Mouse (Mus musculus): Measurements from ENCODE around the gene Stub1. TPM values are rescaled to one million over a fixed set of nuclear protein-coding genes. Genes with fewer than 3 reads are reported as not detected.

Gene Stub1
- polyA plus RNA-seq, 1 experiment from 2014 or later = 336 TPM

Small RNA genes within 50 kb of the gene (microRNA-seq; reads per million reads assigned to microRNA genes)
- gene Mir3082 (0.65 reads per million), gene Mir6966 (not detected)

Other genes starting within 250 kb of the Stub1 start
- 8.1 and 10.0 TPM in 2 replicates for gene Gng13, start 116.2 kb downstream of the Stub1 start, polyA plus RNA-seq (2014; fragmentation: Nextera tagmentation; extraction: Ambion mirVana)
- 3.4 and 3.6 TPM in 2 replicates for gene Chtf18, start 106.0 kb downstream of the Stub1 start, polyA plus RNA-seq (2014; fragmentation: Nextera tagmentation; extraction: Ambion mirVana)
- 21.8 and 22.8 TPM in 2 replicates for gene Rpusd1, start 105.7 kb downstream of the Stub1 start, polyA plus RNA-seq (2014; fragmentation: Nextera tagmentation; extraction: Ambion mirVana)
- gene Mslnl, start 97.4 kb downstream of the Stub1 start, polyA plus RNA-seq (2014; fragmentation: Nextera tagmentation; extraction: Ambion mirVana) = not detected in 2 replicates
- gene Msln, start 79.0 kb downstream of the Stub1 start, polyA plus RNA-seq (2014; fragmentation: Nextera tagmentation; extraction: Ambion mirVana) = not detected in 2 replicates
- gene Narfl, start 59.6 kb downstream of the Stub1 start, polyA plus RNA-seq (2014; fragmentation: Nextera tagmentation; extraction: Ambion mirVana) = 28.7 and 29.1 TPM in 2 replicates
- gene Haghl, start 47.7 kb downstream of the Stub1 start, polyA plus RNA-seq (2014; fragmentation: Nextera tagmentation; extraction: Ambion mirVana) = 116 and 138 TPM in 2 replicates
- 0.41 TPM in 1 of 2 replicates, not detected in the other for gene Ccdc78, start 46.8 kb downstream of the Stub1 start, polyA plus RNA-seq (2014; fragmentation: Nextera tagmentation; extraction: Ambion mirVana)
- gene Fam173a, start 40.5 kb downstream of the Stub1 start, polyA plus RNA-seq (2014; fragmentation: Nextera tagmentation; extraction: Ambion mirVana) = 77.6 and 91.6 TPM in 2 replicates
- gene AC134908.4, start 37.7 kb downstream of the Stub1 start, polyA plus RNA-seq (2014; fragmentation: Nextera tagmentation; extraction: Ambion mirVana) = not detected in 2 replicates
- 11.8 and 15.1 TPM in 2 replicates for gene Metrn, start 36.3 kb downstream of the Stub1 start, polyA plus RNA-seq (2014; fragmentation: Nextera tagmentation; extraction: Ambion mirVana)
- 31.7 and 35.0 TPM in 2 replicates for gene Fbxl16, start 24.3 kb downstream of the Stub1 start, polyA plus RNA-seq (2014; fragmentation: Nextera tagmentation; extraction: Ambion mirVana)
- 29.9 and 32.1 TPM in 2 replicates for gene Wdr24, start 9.8 kb downstream of the Stub1 start, polyA plus RNA-seq (2014; fragmentation: Nextera tagmentation; extraction: Ambion mirVana)
- 39.3 and 42.1 TPM in 2 replicates for gene Jmjd8, start 4.5 kb downstream of the Stub1 start, polyA plus RNA-seq (2014; fragmentation: Nextera tagmentation; extraction: Ambion mirVana)
- 51.3 and 57.1 TPM in 2 replicates for gene Rhbdl1, start 3.9 kb upstream of the Stub1 start, polyA plus RNA-seq (2014; fragmentation: Nextera tagmentation; extraction: Ambion mirVana)
- 8.7 and 9.3 TPM in 2 replicates for gene Gm20683, start 8.4 kb upstream of the Stub1 start, polyA plus RNA-seq (2014; fragmentation: Nextera tagmentation; extraction: Ambion mirVana)
- 6.5 and 9.9 TPM in 2 replicates for gene Rhot2, start 11.4 kb upstream of the Stub1 start, polyA plus RNA-seq (2014; fragmentation: Nextera tagmentation; extraction: Ambion mirVana)
- 13.1 and 14.2 TPM in 2 replicates for gene Wdr90, start 28.1 kb upstream of the Stub1 start, polyA plus RNA-seq (2014; fragmentation: Nextera tagmentation; extraction: Ambion mirVana)
- gene Mcrip2, start 35.4 kb upstream of the Stub1 start, polyA plus RNA-seq (2014; fragmentation: Nextera tagmentation; extraction: Ambion mirVana) = 26.8 and 27.3 TPM in 2 replicates
- 58.5 and 67.3 TPM in 2 replicates for gene Mettl26, start 41.7 kb upstream of the Stub1 start, polyA plus RNA-seq (2014; fragmentation: Nextera tagmentation; extraction: Ambion mirVana)
- 0.63 and 0.71 TPM in 2 replicates for gene Wfikkn1, start 47.5 kb upstream of the Stub1 start, polyA plus RNA-seq (2014; fragmentation: Nextera tagmentation; extraction: Ambion mirVana)
- 28.1 and 29.8 TPM in 2 replicates for gene Rab40c, start 86.3 kb upstream of the Stub1 start, polyA plus RNA-seq (2014; fragmentation: Nextera tagmentation; extraction: Ambion mirVana)
- gene Pigq, start 111.5 kb upstream of the Stub1 start, polyA plus RNA-seq (2014; fragmentation: Nextera tagmentation; extraction: Ambion mirVana) = 64.2 and 74.2 TPM in 2 replicates
- gene Nhlrc4, start 111.6 kb upstream of the Stub1 start, polyA plus RNA-seq (2014; fragmentation: Nextera tagmentation; extraction: Ambion mirVana) = 0.13 TPM in 1 of 2 replicates, not detected in the other
- gene A930017K11Rik, start 119.2 kb upstream of the Stub1 start, polyA plus RNA-seq (2014; fragmentation: Nextera tagmentation; extraction: Ambion mirVana) = 0.44 and 1.8 TPM in 2 replicates
- gene Capn15, start 152.4 kb upstream of the Stub1 start, polyA plus RNA-seq (2014; fragmentation: Nextera tagmentation; extraction: Ambion mirVana) = 21.5 and 27.5 TPM in 2 replicates
- gene Rab11fip3, start 236.2 kb upstream of the Stub1 start, polyA plus RNA-seq (2014; fragmentation: Nextera tagmentation; extraction: Ambion mirVana) = 27.4 and 29.5 TPM in 2 replicates